Mouse (Mus musculus) frontal cortex, adult (tissue): ENCODE data around the gene Sh3pxd2a.

Source experiments
- ATAC-seq: cut with Nextera tagmentation; 2 replicates; pipeline ENCODE4 v1.9.2; 2017; ENCODE audit warnings: mild to moderate bottlenecking, moderate library complexity, mixed read lengths; ENCODE audit not compliant: low TSS enrichment

The Sh3pxd2a gene

GRCm38 (mm10) chr19:47314076-47314941, 149.9 kb downstream of the Sh3pxd2a start:
- ATAC-seq, result peak; percentile 47; the same call in 1 of the 2 replicates

- ATAC-seq, result peak; percentile 32; the same call in 1 of the 2 replicates
Measured at GRCm38 (mm10) chr19:47313387-47314075, 150.7 kb downstream of the Sh3pxd2a start.

GRCm38 (mm10) chr19:47311162-47311561, 153.0 kb downstream of the Sh3pxd2a start:
- ATAC-seq, result no peak

- ATAC-seq, result no peak
Measured at GRCm38 (mm10) chr19:47309824-47310223, 154.4 kb downstream of the Sh3pxd2a start.

- no peak for ATAC-seq
Measured at GRCm38 (mm10) chr19:47306917-47307315, 157.3 kb downstream of the Sh3pxd2a start.

GRCm38 (mm10) chr19:47306128-47306916, 157.9 kb downstream of the Sh3pxd2a start:
- no peak for ATAC-seq

- peak; percentile 15; the same call in 1 of the 2 replicates for ATAC-seq
Measured at GRCm38 (mm10) chr19:47305401-47305800, 158.8 kb downstream of the Sh3pxd2a start.

- no peak for ATAC-seq
Measured at GRCm38 (mm10) chr19:47304170-47304745, 159.9 kb downstream of the Sh3pxd2a start.

GRCm38 (mm10) chr19:47303128-47303527, 161.1 kb downstream of the Sh3pxd2a start:
- ATAC-seq, result no peak

GRCm38 (mm10) chr19:47302191-47302852, 161.9 kb downstream of the Sh3pxd2a start:
- no peak for ATAC-seq

- ATAC-seq, result no peak
Measured at GRCm38 (mm10) chr19:47301303-47302190, 162.7 kb downstream of the Sh3pxd2a start.

GRCm38 (mm10) chr19:47298100-47298499, 166.1 kb downstream of the Sh3pxd2a start:
- no peak for ATAC-seq

GRCm38 (mm10) chr19:47292451-47292951, 171.7 kb downstream of the Sh3pxd2a start:
- ATAC-seq, result peak; percentile 21; the same call in 1 of the 2 replicates

GRCm38 (mm10) chr19:47291307-47292080, 172.7 kb downstream of the Sh3pxd2a start:
- ATAC-seq, result no peak

GRCm38 (mm10) chr19:47286886-47287450, 177.2 kb downstream of the Sh3pxd2a start:
- ATAC-seq, result no peak

GRCm38 (mm10) chr19:47285581-47285980, 178.6 kb downstream of the Sh3pxd2a start:
- ATAC-seq, result no peak

GRCm38 (mm10) chr19:47282688-47283215, 181.4 kb downstream of the Sh3pxd2a start:
- ATAC-seq, result 0 out of 2 replicates have a peak, but pooled peaks have one; percentile 20

GRCm38 (mm10) chr19:47282050-47282454, 182.1 kb downstream of the Sh3pxd2a start:
- peak; percentile 15; the same call in 1 of the 2 replicates for ATAC-seq
